Comparison of ENCODE assay signal across 22 mouse cellular contexts in genomic region chr2:156803698-156804372, GRCm38 (mm10). TPM values are rescaled to one million over a fixed set of nuclear protein-coding genes. Genes with fewer than 3 reads are reported as not detected.
DNase-seq lines count a peak whose midpoint lies in the region; ATAC-seq and TF ChIP-seq lines count a peak whose summit lies in the region.
"Had no signal": no experiment of that assay in that cellular context is flagged by ENCODE, and none has a peak within 500 bp of the region (broad histone marks: within the 10 kb centered on the region; RNA-seq: fewer than 3 reads in every experiment).

No protein-coding gene starts in this region.

- ATAC-seq in heart, embryonic 12.5 days (ENCODE audit: insufficient number of reproducible peaks, low FRiP score), result no peak
- no peak for ATAC-seq in liver, postnatal 0 days
- no peak for ATAC-seq in erythroid progenitor cell, adult 5-6 weeks (replicated peaks; ENCODE audit: low FRiP score, poor library complexity, severe bottlenecking)
- ATAC-seq in cerebellum, adult (ENCODE audit: insufficient number of reproducible peaks, low FRiP score, low TSS enrichment), result no peak
- ATAC-seq: forebrain, embryonic 16.5 days; hindbrain, postnatal 0 days had no signal

- no peaks in the 10 kb centered on the region for H3K36me3 ChIP-seq in heart, embryonic 10.5 days
- no peaks in the 10 kb centered on the region for H3K36me3 ChIP-seq in heart, embryonic 12.5 days
- no peaks in the 10 kb centered on the region for H3K36me3 ChIP-seq in liver, postnatal 0 days (replicated peaks; ENCODE audit: insufficient read depth, low read length)
- H3K36me3 ChIP-seq: embryonic facial prominence, embryonic 15.5 days; forebrain, embryonic 12.5 days; heart, embryonic 15.5 days; hindbrain, embryonic 13.5 days had no signal

- 0 out of 2 replicates have a peak, but pooled peaks have one; percentile 20 for TF ChIP-seq EP300 in liver, postnatal 0 days (IDR thresholded peaks at IDR 0.05; ENCODE audit: low read depth)

- H3K27me3 ChIP-seq in heart, embryonic 10.5 days (ENCODE audit: insufficient read depth, poor library complexity, severe bottlenecking), result no peaks in the 10 kb centered on the region
- no peaks in the 10 kb centered on the region for H3K27me3 ChIP-seq in heart, embryonic 12.5 days (replicated peaks)
- no peaks in the 10 kb centered on the region for H3K27me3 ChIP-seq in liver, postnatal 0 days (ENCODE audit: insufficient read depth, low read length)
- H3K27me3 ChIP-seq: embryonic facial prominence, embryonic 15.5 days; forebrain, embryonic 12.5 days; hindbrain, embryonic 13.5 days had no signal

- no peak overlapping the region for H3K4me3 ChIP-seq in heart, embryonic 10.5 days
- H3K4me3 ChIP-seq in heart, embryonic 12.5 days, result no peak overlapping the region
- H3K4me3 ChIP-seq in liver, postnatal 0 days (ENCODE audit: low read depth, low read length), result no peak overlapping the region
- H3K4me3 ChIP-seq: embryonic facial prominence, embryonic 15.5 days; erythroblast, embryonic 14.5 days; forebrain, embryonic 12.5 days; heart, embryonic 15.5 days; hindbrain, embryonic 13.5 days had no signal

- no peaks in the 10 kb centered on the region for H3K9me3 ChIP-seq in heart, embryonic 10.5 days
- H3K9me3 ChIP-seq in heart, embryonic 12.5 days (replicated peaks), result no peaks in the 10 kb centered on the region
- no peaks in the 10 kb centered on the region for H3K9me3 ChIP-seq in liver, postnatal 0 days (ENCODE audit: low read length)
- H3K9me3 ChIP-seq: embryonic facial prominence, embryonic 15.5 days; forebrain, embryonic 12.5 days; heart, embryonic 15.5 days; hindbrain, embryonic 13.5 days had no signal

- no peaks in the 10 kb centered on the region for H3K4me1 ChIP-seq in heart, embryonic 10.5 days
- no peaks in the 10 kb centered on the region for H3K4me1 ChIP-seq in heart, embryonic 12.5 days (replicated peaks)
- H3K4me1 ChIP-seq in liver, postnatal 0 days (ENCODE audit: insufficient read depth), result no peaks in the 10 kb centered on the region
- H3K4me1 ChIP-seq: embryonic facial prominence, embryonic 15.5 days; forebrain, embryonic 12.5 days; heart, embryonic 15.5 days; hindbrain, embryonic 13.5 days had no signal

- H3K9ac ChIP-seq in heart, embryonic 12.5 days, result no peak overlapping the region
- H3K9ac ChIP-seq in liver, postnatal 0 days (replicated peaks), result no peak overlapping the region
- H3K9ac ChIP-seq: embryonic facial prominence, embryonic 15.5 days; forebrain, embryonic 12.5 days; heart, embryonic 15.5 days; hindbrain, embryonic 13.5 days had no signal

- peak; percentile 41 for DNase-seq in heart, embryonic 10.5 days (ENCODE audit: low spot score)
- DNase-seq in 416B (ENCODE audit: low read depth) (peak; percentile 10), MEL-GATA-1-ER (ENCODE audit: extremely low read depth, low read depth) (peak; percentile 83)
- DNase-seq in liver, postnatal 0 days, result no peak
- no peak for DNase-seq in adrenal gland, postnatal 36 days
- DNase-seq: adrenal gland, postnatal 10 days; cerebellum, adult 18-20 months; cerebellum, adult 9-11 months; embryo, embryonic 11 days; gastrocnemius, postnatal 10 days; heart, postnatal 14 days had no signal

- TF ChIP-seq CTCF in liver, postnatal 0 days (IDR thresholded peaks at IDR 0.05; ENCODE audit: low read depth), result no peak

- WGBS in heart, embryonic 10.5 days, result 59% methylated on average over 4 of the region's 4 CpGs
- 63% methylated on average over 4 of the region's 4 CpGs for WGBS in heart, embryonic 12.5 days
- WGBS in liver, postnatal 0 days (ENCODE audit: insufficient replicate concordance), result 45% methylated on average over 4 of the region's 4 CpGs

- no peak overlapping the region for H3K4me2 ChIP-seq in heart, embryonic 12.5 days
- no peak overlapping the region for H3K4me2 ChIP-seq in liver, postnatal 0 days (ENCODE audit: low read depth, low read length)
- H3K4me2 ChIP-seq: embryonic facial prominence, embryonic 15.5 days; forebrain, embryonic 12.5 days; heart, embryonic 15.5 days; hindbrain, embryonic 13.5 days had no signal

- no peak overlapping the region for H3K27ac ChIP-seq in heart, embryonic 10.5 days
- H3K27ac ChIP-seq in heart, embryonic 12.5 days (ENCODE audit: poor library complexity, severe bottlenecking), result no peak overlapping the region
- no peak overlapping the region for H3K27ac ChIP-seq in liver, postnatal 0 days (ENCODE audit: low read depth)
- H3K27ac ChIP-seq: embryonic facial prominence, embryonic 15.5 days; forebrain, embryonic 12.5 days; heart, embryonic 15.5 days; hindbrain, embryonic 13.5 days; hindbrain, postnatal 0 days had no signal

RNA-seq across cellular contexts. Expression of gene Myl9, which starts 28.6 kb away (rescaled TPM):
- polyA plus RNA-seq in heart, embryonic 10.5 days (2016; fragmentation: Nextera tagmentation; extraction: Ambion mirVana), result 1,471 and 1,998 TPM in 2 replicates
- polyA plus RNA-seq in heart, embryonic 12.5 days (2016; fragmentation: Nextera tagmentation; extraction: Ambion mirVana), result 1,723 and 1,724 TPM in 2 replicates
- 50.4 and 51.2 TPM in 2 replicates for polyA plus RNA-seq in liver, postnatal 0 days (2015; fragmentation: Nextera tagmentation; extraction: Ambion mirVana)
- 5.0 and 7.2 TPM in 2 replicates for total RNA-seq in erythroid progenitor cell, adult 5-6 weeks (2015; ENCODE audit: low replicate concordance)
- total RNA-seq in erythroid progenitor cell, adult 5-6 weeks (2017; ENCODE audit: low replicate concordance), result 0.45 and 10.7 TPM in 2 replicates
- total RNA-seq in adrenal gland, postnatal 36 days (2021), result 10 to 100 TPM; 56.2 to 67.3 TPM
- total RNA-seq: CH12.LX had no signal

RNA-seq across cellular contexts. Expression of gene Tgif2, which starts 36.0 kb away (rescaled TPM):
- 48.4 and 62.3 TPM in 2 replicates for polyA plus RNA-seq in heart, embryonic 10.5 days (2016; fragmentation: Nextera tagmentation; extraction: Ambion mirVana)
- 42.8 and 43.1 TPM in 2 replicates for polyA plus RNA-seq in heart, embryonic 12.5 days (2016; fragmentation: Nextera tagmentation; extraction: Ambion mirVana)
- 4.9 and 5.1 TPM in 2 replicates for polyA plus RNA-seq in liver, postnatal 0 days (2015; fragmentation: Nextera tagmentation; extraction: Ambion mirVana)
- 2.2 and 3.8 TPM in 2 replicates for total RNA-seq in erythroid progenitor cell, adult 5-6 weeks (2015; ENCODE audit: low replicate concordance)
- total RNA-seq in erythroid progenitor cell, adult 5-6 weeks (2017; ENCODE audit: low replicate concordance), result 1.9 and 18.2 TPM in 2 replicates
- 1 to 10 TPM; 3.9 to 4.4 TPM for total RNA-seq in adrenal gland, postnatal 36 days (2021)

RNA-seq across cellular contexts. Expression of gene 4930518I15Rik, which starts 53.9 kb away (rescaled TPM):
- polyA plus RNA-seq in heart, embryonic 10.5 days (2016; fragmentation: Nextera tagmentation; extraction: Ambion mirVana), result 4.7 and 6.3 TPM in 2 replicates
- polyA plus RNA-seq in heart, embryonic 12.5 days (2016; fragmentation: Nextera tagmentation; extraction: Ambion mirVana), result 3.5 and 4.5 TPM in 2 replicates
- polyA plus RNA-seq in liver, postnatal 0 days (2015; fragmentation: Nextera tagmentation; extraction: Ambion mirVana), result 1.2 and 1.8 TPM in 2 replicates
- total RNA-seq in erythroid progenitor cell, adult 5-6 weeks (2015; ENCODE audit: low replicate concordance), result 3.2 TPM in 1 of 2 replicates, not detected in the other
- total RNA-seq in erythroid progenitor cell, adult 5-6 weeks (2017; ENCODE audit: low replicate concordance), result 3.9 and 4.0 TPM in 2 replicates
- 1 to 10 TPM; 1.4 to 3.2 TPM for total RNA-seq in adrenal gland, postnatal 36 days (2021)

RNA-seq across cellular contexts. Expression of gene Rab5if, which starts 59.1 kb away (rescaled TPM):
- 197 and 198 TPM in 2 replicates for polyA plus RNA-seq in heart, embryonic 10.5 days (2016; fragmentation: Nextera tagmentation; extraction: Ambion mirVana)
- polyA plus RNA-seq in heart, embryonic 12.5 days (2016; fragmentation: Nextera tagmentation; extraction: Ambion mirVana), result 193 and 203 TPM in 2 replicates
- 190 and 216 TPM in 2 replicates for polyA plus RNA-seq in liver, postnatal 0 days (2015; fragmentation: Nextera tagmentation; extraction: Ambion mirVana)
- 62.7 and 85.9 TPM in 2 replicates for total RNA-seq in erythroid progenitor cell, adult 5-6 weeks (2015; ENCODE audit: low replicate concordance)
- 28.8 and 48.1 TPM in 2 replicates for total RNA-seq in erythroid progenitor cell, adult 5-6 weeks (2017; ENCODE audit: low replicate concordance)
- total RNA-seq in adrenal gland, postnatal 36 days (2021), result 100 to 1,000 TPM; 244 to 346 TPM

Comparison
In these comparisons a context has a peak if more than half of its experiments do, and no peak if none do; other contexts are left out.
1. DNase-seq: peak in heart, embryonic 10.5 days (single experiment), 416B (single experiment) and MEL-GATA-1-ER (single experiment); none in liver, postnatal 0 days (single experiment) and adrenal gland, postnatal 36 days (0 of 2).
2. RNA of gene Myl9, which starts 28.6 kb away (polyA plus RNA-seq): 1,723 to 1,724 TPM in heart, embryonic 12.5 days and 1,471 to 1,998 TPM in heart, embryonic 10.5 days; 50.4 to 51.2 TPM in liver, postnatal 0 days; every median in the first group is over 10 times any median in the second.